Mouse (Mus musculus) heart, adult 18-20 months (tissue): ENCODE measurements around the gene Coq8b. TPM values are rescaled to one million over a fixed set of nuclear protein-coding genes. Genes with fewer than 3 reads are reported as not detected.

Source experiments
- microRNA-seq, 2 experiments: library from miRNA; unstranded; fragments of <30 nt; microRNA quantifications; one replicate each; pipeline ENCODE4 v1.2.0; 2022
- total RNA-seq, 2 experiments: library from RNA; stranded (reverse); gene quantifications; 2 replicates each; pipeline ENCODE4 v1.2.3; 2021

The Coq8b gene
- total RNA-seq, 2 experiments from 2014 or later, result 9.8 to 11.3 TPM

Small RNA genes lying within 50 kb of the gene (microRNA-seq; reads per million reads assigned to microRNA genes)
- gene Mir1191, result 0 to 0.27 reads per million in 2 experiments

Other genes starting within 250 kb of the Coq8b start
- not detected for gene Cyp2a12, start 203.9 kb upstream of the Coq8b start, total RNA-seq
- 10 to 100 TPM in 1 of 2 experiments, under 1 TPM in 1; 0.92 to 47.3 TPM for gene Cyp2f2, start 113.1 kb upstream of the Coq8b start, total RNA-seq
- not detected for gene Cyp2t4, start 79.3 kb upstream of the Coq8b start, total RNA-seq
- 10 to 100 TPM; 58.6 to 60.1 TPM for gene Egln2, start 66.2 kb upstream of the Coq8b start, total RNA-seq
- 10 to 100 TPM; 10.5 to 11.6 TPM for gene Rab4b, start 54.1 kb upstream of the Coq8b start, total RNA-seq
- not detected for gene Gm21983, start 51.9 kb upstream of the Coq8b start, total RNA-seq
- gene Mia, start 51.9 kb upstream of the Coq8b start, total RNA-seq, result under 1 TPM in 1 of 2 experiments, not detected in 1; 0.57 TPM
- gene BC024978, start 37.2 kb upstream of the Coq8b start, total RNA-seq, result 10 to 100 TPM; 10.8 to 15.7 TPM
- gene Snrpa, start 36.8 kb upstream of the Coq8b start, total RNA-seq, result 10 to 100 TPM; 40.1 to 40.2 TPM
- 1 to 10 TPM; 4.6 TPM for gene Itpkc, start 4.4 kb upstream of the Coq8b start, total RNA-seq
- gene Numbl, start 25.4 kb downstream of the Coq8b start, total RNA-seq, result 1 to 10 TPM; 2.4 to 3.3 TPM
- gene Ltbp4, start 104.7 kb downstream of the Coq8b start, total RNA-seq, result 100 to 1,000 TPM; 185 to 206 TPM
- 1 to 10 TPM; 5.6 to 6.3 TPM for gene Shkbp1, start 123.0 kb downstream of the Coq8b start, total RNA-seq
- not detected for gene Gm20479, start 124.4 kb downstream of the Coq8b start, total RNA-seq
- gene Sptbn4, start 214.7 kb downstream of the Coq8b start, total RNA-seq, result under 1 TPM; 0.30 to 0.31 TPM
- gene Blvrb, start 215.0 kb downstream of the Coq8b start, total RNA-seq, result 10 to 100 TPM; 32.4 to 34.3 TPM
- gene Sertad3, start 240.7 kb downstream of the Coq8b start, total RNA-seq, result 1 to 10 TPM; 3.3 to 4.3 TPM